Mouse (Mus musculus) spleen, postnatal 14 days (tissue): ENCODE measurements around the gene Cdc6.

ENCODE experiments used
- DNase-seq, 2 experiments: peaks; one replicate each; pipeline ENCODE4 v3.0.0; 2021 to 2022; ENCODE audit warnings: low spot score in 2 of 2

Gene Cdc6

DNA sequence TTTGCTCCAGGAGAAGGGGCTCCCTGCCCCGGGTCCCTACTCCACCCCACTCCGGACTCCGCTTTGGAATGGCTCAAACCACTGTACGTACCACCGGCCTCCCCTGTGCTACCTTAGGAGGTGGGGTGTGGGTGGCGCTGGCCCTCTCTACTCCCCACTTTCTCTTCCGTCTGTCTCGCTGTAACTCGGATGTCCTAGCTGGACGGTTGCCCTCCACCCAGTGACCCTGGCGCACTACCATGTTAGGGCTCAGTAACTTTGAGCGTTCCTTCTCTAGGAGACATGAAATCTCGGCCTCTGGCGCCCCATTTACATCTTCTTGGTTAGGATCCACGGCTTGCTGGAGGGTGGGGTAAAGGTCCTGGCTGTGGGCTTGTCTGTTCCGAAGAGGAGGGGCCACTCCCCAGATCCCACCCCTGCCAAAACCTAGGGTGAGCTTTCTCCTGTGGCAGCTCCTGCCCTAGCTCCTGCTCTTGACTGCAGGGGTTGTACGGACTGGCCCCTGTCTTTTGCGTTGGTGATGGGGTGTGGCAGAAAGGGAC lies 53.5 kb downstream of the Cdc6 start:
- peak in 1 of 2 experiments; percentile 2 for DNase-seq

DNA sequence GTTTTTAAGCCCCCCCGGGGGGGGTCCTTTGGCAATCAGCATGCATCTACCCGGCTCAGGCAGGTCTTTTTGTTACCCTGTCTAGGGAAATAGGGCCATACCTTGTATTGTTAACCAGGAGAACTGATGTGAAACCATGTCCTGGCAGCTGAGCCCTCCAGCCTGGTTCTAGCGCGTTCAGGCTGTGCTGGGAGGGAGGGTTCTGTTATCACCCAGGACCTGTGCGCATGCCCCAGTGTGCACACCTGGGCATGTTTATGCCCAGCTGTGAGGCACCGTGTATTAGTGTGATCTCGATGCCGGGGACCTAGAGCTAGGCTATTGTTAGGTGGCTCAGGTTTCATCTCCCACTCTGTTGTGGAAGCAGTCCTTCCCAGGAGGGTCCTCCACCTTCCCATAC lies 54.2 kb downstream of the Cdc6 start:
- no peak for DNase-seq

DNA sequence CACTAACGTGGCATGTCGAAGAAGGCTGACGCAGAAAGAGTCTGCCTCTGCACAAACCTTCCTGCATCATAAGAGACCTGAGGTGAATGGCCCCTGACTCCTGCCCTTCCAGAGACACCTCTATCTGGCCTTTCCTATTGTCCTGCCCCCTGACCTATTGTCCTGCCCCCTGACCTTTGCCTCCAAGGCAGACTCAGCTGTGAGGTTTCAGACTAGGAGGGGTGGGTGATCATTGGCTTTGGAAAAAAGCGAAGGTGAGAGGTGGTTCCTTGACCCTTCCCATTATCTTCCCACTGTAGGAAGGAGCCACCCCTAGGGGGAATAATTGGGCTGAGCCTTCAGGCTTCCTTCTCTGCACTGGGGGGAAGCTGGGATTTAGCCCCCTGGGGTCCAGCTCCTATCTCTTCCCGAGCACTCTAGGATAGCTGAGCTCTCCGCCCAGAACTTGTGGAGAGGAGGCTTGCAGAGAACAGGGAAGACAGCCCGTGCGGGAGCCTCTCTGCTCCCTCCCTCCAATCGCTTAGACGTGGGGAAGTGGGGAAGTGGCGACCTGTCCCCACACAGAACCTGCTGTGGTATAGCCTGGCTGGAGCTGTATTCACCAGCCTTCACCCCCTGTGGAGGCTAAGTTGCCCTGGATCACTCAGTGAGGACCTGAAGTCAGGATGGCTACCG lies 55.0 kb downstream of the Cdc6 start:
- no peak for DNase-seq

DNA sequence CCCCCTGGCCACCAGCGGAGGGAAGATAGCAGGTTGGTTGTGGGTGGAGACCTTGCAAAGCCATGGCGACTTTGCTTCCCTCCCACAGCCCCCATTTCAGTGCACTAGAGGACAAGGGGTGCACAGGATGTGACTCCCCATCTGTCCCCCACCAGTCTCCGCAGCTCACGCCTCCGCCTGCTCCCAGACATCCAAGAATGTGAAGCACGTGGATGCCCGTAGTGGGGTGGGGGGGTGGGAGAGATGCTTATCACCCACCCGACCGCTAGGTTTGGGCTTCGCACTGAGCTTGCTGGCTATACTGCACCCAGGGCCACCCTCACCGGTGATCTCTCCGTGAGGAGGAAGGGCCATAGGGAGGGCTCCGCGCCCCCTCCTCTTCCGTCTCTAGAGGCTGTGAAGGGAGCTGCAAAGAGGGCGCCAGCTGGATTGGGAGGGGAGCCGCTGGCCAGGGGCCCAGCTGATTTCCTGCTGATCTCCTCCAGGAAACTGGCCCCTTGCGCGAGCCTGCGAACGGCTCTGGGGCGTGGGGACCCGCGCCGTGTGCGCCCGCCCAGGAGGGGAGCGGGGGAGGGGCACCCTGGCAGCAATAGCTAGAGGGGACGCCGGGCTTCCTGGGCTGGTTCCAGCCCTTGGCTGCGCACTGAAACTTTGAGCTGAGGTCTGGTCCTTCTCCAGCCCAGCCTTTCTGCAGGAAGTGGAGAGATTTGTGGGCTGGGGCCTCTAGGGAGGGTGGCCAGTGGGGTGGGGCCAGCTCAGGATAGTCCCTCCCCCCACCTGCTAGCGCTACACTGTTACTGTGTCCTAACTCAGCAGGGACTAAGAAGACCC lies 55.8 kb downstream of the Cdc6 start:
- DNase-seq: no peak

DNA sequence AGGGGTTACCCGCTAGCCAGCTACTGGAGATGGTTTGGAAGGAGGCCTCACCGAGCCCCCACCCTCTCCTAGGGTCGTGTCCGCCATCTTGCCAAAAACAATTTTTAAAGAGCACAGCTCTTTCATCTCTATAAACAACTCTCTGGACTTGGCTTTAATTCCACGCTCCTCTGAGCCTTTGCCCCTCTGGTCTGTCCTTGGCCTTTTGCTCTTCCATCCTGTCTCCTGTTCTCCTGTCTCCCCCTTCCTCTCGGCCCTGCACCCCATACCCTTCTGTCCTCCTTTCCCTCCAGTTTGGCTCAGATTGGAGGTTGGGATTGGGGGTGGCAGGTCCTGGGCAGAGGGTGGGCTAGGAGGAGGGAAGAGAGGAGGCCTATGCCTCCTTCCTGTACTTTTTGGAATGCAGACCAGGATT lies 56.6 kb downstream of the Cdc6 start:
- DNase-seq: no peak

DNA sequence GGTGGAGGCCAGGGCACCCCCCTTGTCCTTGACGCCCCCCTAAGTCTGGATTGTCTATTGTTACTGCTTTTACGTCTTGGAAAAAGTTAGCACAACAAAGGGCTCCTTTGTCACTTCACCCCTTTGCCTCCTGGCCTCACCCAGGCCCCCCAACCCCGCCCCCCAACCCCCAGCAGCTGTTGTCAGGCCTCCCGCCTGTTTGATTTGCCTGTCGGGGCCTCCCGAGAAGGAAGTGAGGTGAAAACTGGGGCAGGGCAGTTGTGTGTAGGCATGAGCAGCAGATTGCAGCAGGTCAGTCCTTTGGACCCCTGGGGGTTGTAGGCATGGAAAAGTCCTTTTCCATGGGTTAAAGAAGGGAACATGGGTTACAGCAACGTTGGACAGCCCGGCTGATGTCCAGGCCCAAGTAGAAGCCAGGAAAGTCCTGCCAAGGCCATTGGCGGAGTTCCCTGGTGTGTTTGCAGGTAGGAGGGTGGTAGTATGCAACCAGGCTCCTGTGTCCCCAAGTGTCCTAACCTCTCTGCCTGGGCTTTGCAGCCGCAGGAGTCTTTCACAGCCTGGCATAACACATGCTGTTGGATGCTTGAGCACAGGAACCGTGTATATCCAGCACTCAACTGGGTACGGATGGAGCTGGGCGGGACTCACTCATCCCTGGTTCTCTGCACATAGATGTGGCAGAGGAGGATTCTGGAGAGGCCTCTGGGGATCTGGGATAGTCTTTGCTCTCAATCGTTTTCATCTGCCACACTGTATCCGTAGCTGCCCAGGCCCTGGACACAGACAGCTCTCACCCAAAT lies 57.2 kb downstream of the Cdc6 start:
- no peak for DNase-seq

DNA sequence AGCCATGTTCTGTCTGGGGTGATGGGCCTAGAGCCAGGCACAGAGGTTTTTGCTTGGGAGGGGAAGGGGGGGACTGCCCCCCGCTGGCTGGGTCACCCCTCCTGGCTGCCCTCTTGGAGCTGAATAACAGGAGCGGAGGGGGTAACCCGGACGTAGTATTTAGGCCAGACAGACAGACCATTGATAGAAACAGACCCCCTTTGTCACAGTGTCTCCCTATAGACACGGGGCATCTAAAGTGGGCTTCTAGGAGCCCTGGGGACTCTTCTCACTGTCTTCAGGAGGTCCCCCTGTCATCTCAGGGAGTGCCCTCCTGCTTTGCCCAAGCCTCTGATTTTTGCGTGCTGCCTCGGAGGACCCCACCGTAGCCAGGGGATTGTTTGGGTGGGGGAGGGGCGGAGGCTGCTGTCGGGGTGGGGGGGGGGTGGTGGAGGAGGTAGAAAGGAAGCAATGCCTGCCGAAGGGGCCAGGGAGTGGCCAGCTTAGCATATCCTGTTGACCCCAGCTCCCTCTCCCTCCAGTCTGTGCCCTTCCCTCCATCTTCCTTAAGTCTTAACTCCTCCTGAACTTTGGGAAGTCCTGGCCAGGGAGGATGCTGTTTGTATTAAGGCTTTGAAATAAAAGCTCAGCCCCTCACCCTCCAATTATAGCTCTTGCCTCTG lies 57.9 kb downstream of the Cdc6 start:
- DNase-seq: no peak

DNA sequence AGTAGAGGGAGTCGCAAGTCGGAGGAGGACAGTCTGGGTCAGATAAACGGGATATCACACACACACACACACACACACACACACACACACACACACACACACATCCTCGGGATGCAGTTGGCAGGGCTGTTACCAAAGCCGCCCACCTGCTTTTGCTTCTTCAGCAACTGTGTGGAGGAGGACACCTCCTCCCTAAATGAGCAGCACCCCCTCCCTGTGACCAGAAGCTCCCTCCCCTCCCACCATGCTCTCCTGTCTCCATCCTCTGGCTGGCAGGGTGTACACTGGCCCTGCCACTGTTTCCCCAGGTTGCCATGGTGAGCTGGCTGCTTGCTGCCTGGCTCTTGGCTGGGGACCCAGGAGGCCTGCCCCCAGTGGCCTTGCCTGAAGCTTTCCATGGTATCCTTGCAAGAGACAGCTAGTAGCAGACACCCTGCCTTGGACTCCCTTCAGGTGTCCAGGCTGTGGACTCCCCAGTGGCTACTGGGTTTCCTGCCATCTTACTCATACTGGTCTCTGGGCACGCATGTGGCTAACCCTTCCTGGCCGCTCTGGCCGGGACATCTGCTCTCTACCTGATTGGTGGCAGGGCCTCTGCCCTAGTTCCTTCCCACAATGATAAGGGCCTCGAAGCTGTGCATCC lies 59.0 kb downstream of the Cdc6 start:
- DNase-seq: no peak

DNA sequence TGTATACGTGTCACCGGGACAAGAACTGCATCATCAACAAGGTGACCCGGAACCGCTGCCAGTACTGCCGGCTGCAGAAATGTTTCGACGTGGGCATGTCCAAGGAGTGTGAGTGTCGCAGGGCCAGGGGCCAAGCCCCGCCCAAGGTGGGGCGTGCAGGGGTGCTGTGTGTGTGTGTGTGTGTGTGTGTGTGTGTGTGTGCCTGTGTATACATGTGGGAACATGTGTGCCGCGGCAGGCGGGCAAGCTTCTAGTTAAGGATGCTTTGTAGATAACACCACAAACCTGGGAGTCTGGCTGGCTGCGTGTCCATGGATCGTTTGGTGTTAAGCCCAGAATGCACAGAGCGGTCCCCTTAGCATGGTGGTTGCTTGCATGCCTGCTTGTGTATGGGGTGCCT lies 60.5 kb downstream of the Cdc6 start:
- DNase-seq: no peak

DNA sequence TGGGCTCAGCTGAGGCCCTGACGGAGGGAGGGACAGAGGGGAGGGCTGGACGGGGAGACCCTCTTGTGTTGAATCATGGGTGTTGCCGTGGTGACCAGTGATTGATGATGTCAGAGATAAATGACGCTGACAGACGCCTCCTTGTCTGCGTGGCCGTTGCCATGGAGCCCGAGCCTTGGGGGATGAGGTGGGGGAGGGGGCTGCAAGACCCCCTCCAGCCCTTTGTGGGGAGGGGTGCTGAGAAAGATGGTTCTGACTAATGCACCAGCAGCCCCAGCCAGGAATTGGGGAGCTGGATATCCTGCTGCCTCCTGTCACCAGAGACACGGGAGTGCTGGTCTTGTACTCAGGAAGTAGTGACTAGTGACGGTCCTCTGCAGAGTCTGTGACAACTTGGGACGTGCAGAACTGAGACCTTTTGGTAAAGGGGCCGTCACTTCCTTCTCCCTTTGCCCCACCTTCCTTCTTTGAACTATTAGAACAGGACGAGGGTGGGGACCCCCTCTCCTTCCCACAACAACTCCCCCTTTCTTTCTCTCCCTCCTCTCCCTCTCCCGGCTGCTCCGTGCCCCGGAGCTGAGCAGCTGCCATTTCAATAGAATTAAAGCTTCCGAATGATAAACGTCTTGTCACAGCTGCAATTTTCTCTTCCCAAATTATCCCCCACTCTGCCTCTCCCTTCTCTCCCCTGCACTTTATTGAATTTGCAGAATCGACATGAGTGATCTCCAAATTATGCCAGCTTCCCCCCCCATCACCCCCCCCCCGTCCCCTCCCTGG lies 61.3 kb downstream of the Cdc6 start:
- no peak for DNase-seq

DNA sequence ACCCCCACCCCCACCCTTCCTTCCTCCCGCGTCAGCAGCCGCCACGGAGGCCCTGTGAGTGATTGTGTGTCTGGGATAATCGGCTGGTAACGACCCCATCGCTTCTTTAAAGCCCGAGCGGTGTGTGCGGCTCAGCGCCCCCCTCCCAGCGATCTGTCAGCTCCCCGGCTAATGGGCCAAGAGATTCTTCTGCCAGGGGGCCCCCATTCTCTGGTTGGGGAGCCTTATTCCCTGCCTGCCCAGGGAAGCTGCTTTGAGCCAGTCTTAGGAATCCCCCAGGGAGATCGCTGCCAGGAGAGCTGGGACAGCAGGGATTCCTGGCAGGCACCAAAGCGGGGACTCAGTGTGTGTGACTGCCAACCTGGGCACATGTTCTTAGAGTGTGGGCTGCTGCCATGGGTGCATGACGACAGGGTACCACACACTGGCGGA lies 61.9 kb downstream of the Cdc6 start:
- no peak for DNase-seq

DNA sequence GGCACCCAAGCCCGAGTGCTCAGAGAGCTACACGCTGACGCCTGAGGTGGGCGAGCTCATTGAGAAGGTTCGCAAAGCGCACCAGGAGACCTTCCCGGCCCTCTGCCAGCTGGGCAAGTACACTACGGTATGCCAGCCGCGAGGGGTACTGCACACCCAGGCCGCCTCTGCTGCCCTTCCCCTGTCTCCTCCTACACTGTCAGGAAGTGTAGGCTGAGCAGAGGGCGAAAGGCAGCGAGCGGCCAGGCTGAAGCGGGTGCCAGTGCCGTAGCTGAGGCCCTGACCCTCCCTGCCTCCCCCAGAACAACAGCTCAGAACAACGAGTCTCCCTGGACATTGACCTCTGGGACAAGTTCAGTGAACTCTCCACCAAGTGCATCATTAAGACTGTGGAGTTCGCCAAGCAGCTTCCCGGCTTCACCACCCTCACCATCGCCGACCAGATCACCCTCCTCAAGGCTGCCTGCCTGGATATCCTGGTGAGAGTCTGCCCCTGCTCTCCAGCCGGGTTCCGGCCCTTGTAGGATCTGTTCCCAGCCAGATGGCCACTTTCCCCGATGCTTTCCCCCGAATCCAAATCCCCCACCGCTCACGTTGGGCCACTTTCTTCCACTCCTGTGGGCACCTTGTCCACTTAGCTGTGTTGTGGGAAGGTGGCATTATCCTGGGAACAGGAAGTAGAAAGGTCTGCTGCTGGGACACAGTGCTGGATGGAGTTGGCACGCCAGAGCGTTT lies 62.8 kb downstream of the Cdc6 start:
- DNase-seq: no peak

DNA sequence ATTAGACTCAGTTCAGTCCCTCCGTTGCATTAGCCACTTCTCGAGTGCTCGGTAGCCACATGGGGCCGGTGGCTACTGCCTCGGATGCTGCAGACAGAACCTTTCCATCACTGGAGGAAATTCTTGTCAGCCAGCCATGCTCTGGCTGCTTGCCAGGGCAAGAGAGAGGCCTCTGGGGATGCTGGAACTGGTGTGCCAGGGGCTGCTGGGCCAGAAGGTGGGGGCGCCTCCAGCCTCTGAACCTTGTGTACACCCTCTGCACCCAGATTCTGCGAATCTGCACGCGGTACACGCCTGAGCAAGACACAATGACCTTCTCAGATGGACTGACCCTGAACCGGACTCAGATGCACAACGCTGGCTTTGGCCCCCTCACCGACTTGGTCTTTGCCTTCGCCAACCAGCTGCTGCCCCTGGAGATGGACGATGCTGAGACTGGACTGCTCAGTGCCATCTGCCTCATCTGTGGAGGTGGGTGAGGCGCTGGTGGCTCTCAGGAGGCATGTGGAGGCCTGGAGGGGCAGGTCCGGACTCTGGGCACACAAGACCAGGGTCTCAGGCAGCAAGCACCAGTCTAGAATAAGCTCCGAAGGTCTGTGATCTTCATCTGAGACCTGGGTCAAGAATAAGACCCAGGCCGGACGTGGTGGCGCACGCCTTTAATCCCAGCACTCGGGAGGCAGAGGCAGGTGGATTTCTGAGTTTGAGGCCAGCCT lies 63.9 kb downstream of the Cdc6 start:
- DNase-seq: no peak

DNA sequence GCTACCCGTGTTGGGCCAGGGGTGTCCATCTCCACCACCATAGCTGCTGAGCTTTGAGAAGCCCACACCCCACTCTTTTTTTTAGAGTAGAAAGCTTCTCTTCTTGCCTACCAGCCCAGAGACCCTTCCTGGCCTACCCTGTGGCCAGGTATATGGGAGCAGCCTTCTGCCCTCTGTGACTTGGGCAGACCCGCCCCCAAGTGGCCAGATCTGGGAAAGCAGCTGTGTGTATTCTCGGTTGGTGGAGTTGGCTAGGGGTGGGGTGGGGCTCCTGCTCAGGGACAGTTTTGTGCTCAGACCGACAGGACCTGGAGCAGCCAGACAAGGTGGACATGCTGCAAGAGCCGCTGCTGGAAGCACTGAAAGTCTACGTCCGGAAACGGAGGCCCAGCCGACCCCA lies 64.6 kb downstream of the Cdc6 start:
- peak; percentile 66 to 79 for DNase-seq

DNA sequence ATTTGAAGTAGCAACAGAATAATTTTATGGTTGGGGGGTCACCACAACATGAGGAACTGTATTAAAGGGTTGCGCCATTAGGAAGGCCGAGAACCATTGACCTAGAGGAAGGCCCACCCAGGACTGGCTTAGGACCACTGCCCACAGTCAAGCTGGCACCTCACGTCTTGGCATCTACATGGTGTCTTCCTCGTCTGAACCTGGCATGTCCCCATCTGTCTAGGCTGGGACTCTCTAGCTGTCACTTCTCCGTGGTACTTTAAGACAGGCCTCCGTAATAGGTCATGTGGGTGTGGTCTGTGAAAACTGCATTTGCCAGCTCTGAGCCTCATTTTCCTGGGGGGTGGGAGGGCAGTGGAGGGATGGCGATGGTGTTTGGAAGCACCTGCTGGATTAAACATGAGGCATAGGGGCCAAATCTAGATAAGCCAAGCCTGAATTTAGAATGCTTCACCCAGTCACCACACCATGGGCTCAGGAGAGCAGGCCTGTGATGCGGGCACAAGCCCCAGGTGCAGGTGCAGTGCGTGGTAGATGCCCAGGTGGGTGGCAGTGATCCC lies 65.3 kb downstream of the Cdc6 start:
- DNase-seq: no peak
